Mouse (Mus musculus): Measurements from ENCODE around the gene Bhlha15. TPM values are rescaled to one million over a fixed set of nuclear protein-coding genes. Genes with fewer than 3 reads are reported as not detected.

Gene Bhlha15
- total RNA-seq, 1 experiment from 2014 or later: 0.38 TPM

DNA sequence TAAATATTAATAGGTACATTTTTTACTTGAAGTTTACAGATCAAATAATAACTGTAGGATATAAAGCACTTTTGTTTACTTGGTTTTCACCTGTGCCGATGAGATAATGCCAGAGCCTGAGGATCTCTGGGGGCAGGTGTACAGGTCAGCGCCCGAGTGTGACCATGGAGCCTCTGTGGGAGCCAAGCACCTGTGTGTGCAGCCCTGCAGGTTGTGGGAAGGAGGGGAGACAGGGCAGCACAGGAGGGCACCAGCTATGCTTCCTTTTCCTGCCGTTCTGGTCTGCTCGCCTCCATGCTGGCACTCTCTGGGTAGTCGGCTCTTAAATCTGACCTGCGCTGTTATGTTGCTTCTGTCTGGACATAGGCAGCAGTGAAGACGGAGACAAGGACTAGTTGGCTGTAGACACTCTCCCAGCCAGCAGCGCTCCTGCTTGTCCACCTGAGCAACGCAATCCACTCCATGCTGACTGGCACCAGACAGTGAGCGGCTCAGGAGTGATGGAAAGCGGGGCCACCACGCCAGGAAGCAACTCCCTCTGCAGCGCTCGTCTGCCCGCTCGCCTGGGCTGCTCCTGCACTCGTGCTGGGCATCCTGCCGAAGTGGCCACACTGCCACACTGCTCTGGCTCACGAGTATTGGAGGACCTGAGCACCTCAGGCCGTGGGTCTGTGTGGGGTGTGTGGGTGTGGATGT is 5.6 kb upstream of the Bhlha15 start:
- ATAC-seq (replicated peaks; ENCODE audit: insufficient number of reproducible peaks, low FRiP score, low TSS enrichment, poor library complexity, severe bottlenecking): no peak

GRCm38 (mm10) chr5:144188422-144188821 is 1.7 kb upstream of the Bhlha15 start:
- no peak for ATAC-seq (replicated peaks; ENCODE audit: insufficient number of reproducible peaks, low FRiP score, low TSS enrichment, poor library complexity, severe bottlenecking)

DNA sequence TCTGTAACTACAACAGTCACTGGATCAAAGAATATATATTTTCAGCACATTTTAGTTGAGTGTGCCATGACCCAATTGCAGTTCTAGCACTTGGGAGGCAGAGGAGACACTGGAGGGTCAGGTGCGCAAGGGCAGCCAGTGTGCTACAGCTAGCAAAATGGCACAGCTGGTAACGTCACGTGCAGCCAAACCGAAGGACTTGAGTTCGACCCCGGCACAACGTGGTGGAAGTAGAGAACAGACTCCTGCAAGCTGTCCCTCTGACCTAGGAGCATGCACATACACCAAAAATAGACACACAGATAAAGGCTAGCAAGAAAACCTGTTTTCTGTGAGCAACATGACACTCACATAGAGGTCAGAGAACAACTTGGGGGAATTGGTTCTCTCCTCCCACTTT is 759 bp upstream of the Bhlha15 start:
- ATAC-seq (replicated peaks; ENCODE audit: insufficient number of reproducible peaks, low FRiP score, low TSS enrichment, poor library complexity, severe bottlenecking): no peak

DNA sequence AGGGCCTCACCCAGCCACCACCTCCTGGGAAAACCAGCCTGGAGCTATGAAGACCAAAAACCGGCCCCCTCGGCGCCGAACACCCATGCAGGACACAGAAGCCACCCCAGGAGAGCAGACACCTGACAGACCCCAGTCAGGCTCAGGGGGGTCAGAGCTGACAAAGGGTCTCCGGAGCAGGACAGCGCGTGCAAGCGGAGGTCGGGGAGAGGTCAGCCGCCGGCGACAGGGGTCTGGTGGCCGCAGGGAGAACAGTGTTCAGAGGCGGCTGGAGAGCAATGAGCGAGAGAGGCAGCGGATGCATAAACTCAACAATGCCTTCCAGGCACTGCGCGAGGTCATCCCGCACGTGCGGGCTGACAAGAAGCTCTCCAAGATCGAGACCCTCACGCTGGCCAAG is 940 bp downstream of the Bhlha15 start:
- no peak for ATAC-seq (replicated peaks; ENCODE audit: insufficient number of reproducible peaks, low FRiP score, low TSS enrichment, poor library complexity, severe bottlenecking)

DNA sequence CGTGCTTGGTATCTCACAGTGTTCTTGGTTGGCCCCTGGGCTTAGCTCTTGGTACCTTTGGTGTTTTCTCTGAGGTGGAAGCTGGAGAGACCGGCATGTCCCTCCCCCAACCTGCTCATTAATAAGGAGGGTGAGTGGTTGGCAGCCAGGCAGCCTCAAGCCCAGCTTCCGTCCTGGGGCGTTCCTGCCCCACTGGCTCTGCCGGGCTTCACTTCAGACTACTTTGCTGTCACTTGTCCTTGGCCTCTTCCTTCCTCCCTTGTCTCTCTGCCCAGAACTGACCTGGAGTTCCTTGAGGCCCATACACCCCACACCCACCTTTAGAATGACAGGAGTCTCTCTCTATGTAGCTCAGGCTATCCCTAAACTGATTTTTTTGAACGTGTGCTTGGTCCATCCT is 2.6 kb downstream of the Bhlha15 start:
- no peak for ATAC-seq (replicated peaks; ENCODE audit: insufficient number of reproducible peaks, low FRiP score, low TSS enrichment, poor library complexity, severe bottlenecking)

DNA sequence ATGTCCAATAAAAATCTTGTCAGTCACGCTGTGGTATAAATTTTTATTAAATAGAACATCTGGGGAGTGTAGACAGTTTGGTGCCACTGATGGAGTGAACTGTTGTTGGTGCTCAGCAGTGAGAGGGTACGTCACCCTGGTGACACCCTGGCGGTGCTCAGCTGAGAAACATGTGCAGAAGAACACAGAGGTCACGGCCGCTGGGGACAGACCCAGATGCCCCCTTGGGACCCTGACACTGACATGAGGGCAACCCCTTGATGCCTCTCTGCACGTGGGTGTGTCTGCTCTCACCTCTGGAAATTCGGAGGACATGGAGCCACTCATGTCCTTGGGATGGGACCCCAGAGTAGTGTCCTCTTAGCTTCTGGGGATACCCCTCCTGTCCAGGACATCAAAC is 4.3 kb downstream of the Bhlha15 start:
- no peak for ATAC-seq (replicated peaks; ENCODE audit: insufficient number of reproducible peaks, low FRiP score, low TSS enrichment, poor library complexity, severe bottlenecking)

- no peak for ATAC-seq (replicated peaks; ENCODE audit: insufficient number of reproducible peaks, low FRiP score, low TSS enrichment, poor library complexity, severe bottlenecking)
These were observed 5.5 kb downstream of the Bhlha15 start for GRCm38 (mm10) chr5:144195567-144195966.

GRCm38 (mm10) chr5:144200616-144201015 is 10.5 kb downstream of the Bhlha15 start:
- ATAC-seq (replicated peaks; ENCODE audit: insufficient number of reproducible peaks, low FRiP score, low TSS enrichment, poor library complexity, severe bottlenecking): no peak

DNA sequence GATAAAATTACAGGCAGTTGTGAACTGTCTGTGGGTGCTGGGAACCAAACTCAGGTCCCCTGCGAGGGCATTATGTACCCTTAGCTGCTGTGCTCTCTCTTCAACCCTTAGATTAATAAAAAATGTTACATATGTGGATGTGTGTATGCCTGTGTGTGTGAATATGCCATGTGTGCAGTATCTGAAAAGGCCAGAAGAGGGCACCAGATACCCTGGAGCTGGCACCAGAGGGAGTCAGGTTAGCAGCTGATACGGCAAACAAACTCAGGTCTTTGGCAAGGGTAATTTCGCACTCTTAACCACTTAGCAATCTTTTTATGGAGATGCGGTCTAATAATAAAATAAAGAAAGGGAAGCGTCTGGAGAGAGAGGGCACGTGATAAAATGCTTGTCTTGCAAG is 12.3 kb downstream of the Bhlha15 start:
- no peak for ATAC-seq (replicated peaks; ENCODE audit: insufficient number of reproducible peaks, low FRiP score, low TSS enrichment, poor library complexity, severe bottlenecking)

DNA sequence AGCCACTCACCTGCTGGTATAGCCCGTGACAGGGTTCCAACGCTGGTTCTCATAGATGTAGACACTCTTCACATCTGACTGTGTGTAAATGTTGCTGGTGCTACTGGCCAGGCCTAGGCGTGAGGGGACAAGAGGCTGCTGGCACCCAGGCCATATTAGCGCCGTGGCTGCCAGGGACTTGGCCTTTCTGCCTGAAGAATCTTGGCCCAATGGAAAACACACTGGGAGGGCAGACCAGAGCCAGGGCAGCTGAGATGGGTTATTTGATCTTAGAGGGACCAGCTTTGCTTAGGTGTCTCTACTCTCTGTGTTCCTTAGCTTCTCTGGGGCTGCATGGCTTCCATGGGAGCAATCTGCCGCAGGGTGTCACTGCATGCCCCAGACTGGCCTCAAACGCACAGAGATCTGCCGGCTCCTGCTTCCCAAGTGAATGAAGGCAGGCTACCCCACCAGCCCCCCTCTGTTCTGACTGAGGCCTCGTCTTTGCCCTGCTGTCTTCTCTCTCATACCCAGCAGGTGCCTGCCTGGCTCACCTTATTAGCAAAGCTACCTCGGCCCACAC is 13.4 kb downstream of the Bhlha15 start:
- ATAC-seq (replicated peaks; ENCODE audit: insufficient number of reproducible peaks, low FRiP score, low TSS enrichment, poor library complexity, severe bottlenecking): no peak

DNA sequence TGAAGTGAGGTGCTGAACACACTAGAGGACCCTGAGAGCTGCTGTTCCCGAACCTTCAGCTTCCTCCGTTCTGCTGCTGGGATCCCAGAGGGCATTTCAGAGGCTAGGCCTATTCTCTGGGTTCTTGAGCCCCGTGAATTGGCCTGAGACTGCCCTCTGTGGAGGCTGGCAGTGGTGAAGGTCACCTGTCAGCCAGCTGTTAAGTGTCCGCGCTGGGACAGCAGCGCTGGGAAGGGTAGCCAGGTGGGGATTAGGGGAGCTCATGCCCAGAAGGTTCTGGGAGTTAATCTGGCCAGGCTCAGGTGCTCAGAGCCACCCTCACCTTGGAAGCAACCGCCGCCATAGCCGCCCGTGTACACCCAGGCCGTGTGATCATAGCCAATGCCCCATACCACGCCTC is 14.2 kb downstream of the Bhlha15 start:
- no peak for ATAC-seq (replicated peaks; ENCODE audit: insufficient number of reproducible peaks, low FRiP score, low TSS enrichment, poor library complexity, severe bottlenecking)

GRCm38 (mm10) chr5:144204911-144205310 is 14.8 kb downstream of the Bhlha15 start:
- ATAC-seq (replicated peaks; ENCODE audit: insufficient number of reproducible peaks, low FRiP score, low TSS enrichment, poor library complexity, severe bottlenecking): no peak

GRCm38 (mm10) chr5:144206069-144206468 is 16.0 kb downstream of the Bhlha15 start:
- ATAC-seq (replicated peaks; ENCODE audit: insufficient number of reproducible peaks, low FRiP score, low TSS enrichment, poor library complexity, severe bottlenecking): no peak

DNA sequence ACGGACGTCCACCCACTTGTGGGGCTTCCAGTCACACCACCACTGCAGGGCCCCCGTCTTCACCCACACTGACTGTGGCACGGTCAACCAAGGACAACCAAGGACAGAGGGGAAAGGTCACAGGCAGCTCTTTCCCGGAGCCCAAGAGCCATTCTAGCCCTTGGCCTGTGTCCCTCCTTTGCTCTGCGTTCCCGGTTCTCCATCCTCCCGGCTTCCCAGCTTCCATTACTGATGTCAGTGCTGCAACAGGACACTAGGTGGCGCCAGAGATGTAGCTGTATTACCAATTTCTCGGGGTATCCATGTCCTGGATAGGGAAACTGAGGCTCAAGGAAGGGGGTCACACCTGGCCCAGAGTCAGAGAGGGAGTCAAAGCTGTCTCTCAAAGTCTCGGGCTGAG is 17.4 kb downstream of the Bhlha15 start:
- no peak for ATAC-seq (replicated peaks; ENCODE audit: insufficient number of reproducible peaks, low FRiP score, low TSS enrichment, poor library complexity, severe bottlenecking)

DNA sequence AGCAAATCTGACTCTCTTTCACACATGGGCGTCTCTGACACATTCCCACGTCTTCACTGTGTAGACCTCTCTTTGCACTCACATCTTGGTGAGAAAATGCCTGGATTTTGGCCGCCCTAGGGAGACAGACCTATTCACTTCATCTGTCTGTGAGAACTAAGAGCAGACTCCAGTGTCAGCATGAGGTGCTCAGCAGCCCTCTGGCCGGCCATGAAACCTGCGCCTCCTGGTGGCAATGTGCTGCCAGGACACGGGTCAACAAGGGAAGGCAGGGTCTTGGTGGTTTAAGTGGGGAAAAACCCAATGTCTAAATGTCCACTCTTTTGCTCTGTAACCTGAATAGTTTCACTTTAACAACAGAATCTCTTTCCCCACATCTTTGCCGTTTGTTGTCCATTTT is 24.4 kb downstream of the Bhlha15 start:
- peak; percentile 47 for ATAC-seq (replicated peaks; ENCODE audit: insufficient number of reproducible peaks, low FRiP score, low TSS enrichment, poor library complexity, severe bottlenecking)

GRCm38 (mm10) chr5:144215992-144216391 is 25.9 kb downstream of the Bhlha15 start:
- no peak for ATAC-seq (replicated peaks; ENCODE audit: insufficient number of reproducible peaks, low FRiP score, low TSS enrichment, poor library complexity, severe bottlenecking)

GRCm38 (mm10) chr5:144218061-144218460 is 28.0 kb downstream of the Bhlha15 start:
- no peak for ATAC-seq (replicated peaks; ENCODE audit: insufficient number of reproducible peaks, low FRiP score, low TSS enrichment, poor library complexity, severe bottlenecking)

GRCm38 (mm10) chr5:144219306-144219705 is 29.2 kb downstream of the Bhlha15 start:
- no peak for ATAC-seq (replicated peaks; ENCODE audit: insufficient number of reproducible peaks, low FRiP score, low TSS enrichment, poor library complexity, severe bottlenecking)

- no peak for ATAC-seq (replicated peaks; ENCODE audit: insufficient number of reproducible peaks, low FRiP score, low TSS enrichment, poor library complexity, severe bottlenecking)
These were observed 29.9 kb downstream of the Bhlha15 start for GRCm38 (mm10) chr5:144219936-144220335.

DNA sequence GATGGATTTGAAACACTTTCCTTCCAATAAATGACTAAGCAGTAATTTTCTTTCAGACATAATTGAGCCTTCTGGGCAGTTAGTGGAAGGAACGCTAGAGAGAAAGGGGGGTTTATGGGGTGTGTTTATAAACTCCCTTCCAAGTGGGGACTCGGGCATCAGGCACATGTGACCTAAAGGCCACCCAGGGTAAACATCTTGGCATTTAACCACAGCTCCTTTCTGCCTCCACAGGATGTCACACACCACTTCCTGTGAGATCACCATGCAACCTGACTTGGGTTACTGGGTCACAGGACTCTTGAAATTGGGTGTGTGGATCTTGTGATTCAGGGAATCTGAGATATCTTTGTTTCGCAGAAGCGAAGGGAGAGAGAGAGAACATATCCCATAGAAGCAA is 31.2 kb downstream of the Bhlha15 start:
- peak; percentile 50 for ATAC-seq (replicated peaks; ENCODE audit: insufficient number of reproducible peaks, low FRiP score, low TSS enrichment, poor library complexity, severe bottlenecking)

All from monocyte, adult 5-6 weeks (primary cell).